Mouse (Mus musculus) midbrain, embryonic 15.5 days (tissue): Measurements from ENCODE around the gene Ptpa. TPM values are rescaled to one million over a fixed set of nuclear protein-coding genes. Genes with fewer than 3 reads are reported as not detected.
"Not testable (repeated sequence)": the region's sequence is repeated elsewhere in the genome, so short reads cannot be mapped to it uniquely, and the experiment has no call there.

ENCODE experiments used
- ATAC-seq: fragments of 200-750 bp; cut with Nextera tagmentation; replicated peaks from 2 replicates; pipeline ENCODE4 v1.8.0; 2017; ENCODE audit warnings: moderate TSS enrichment
- H3K27ac ChIP-seq: fragments of 300-500 bp; sonication (generic); 2 replicates; pipeline ENCODE4 v1.5.1; 2015; ENCODE audit warnings: mild to moderate bottlenecking, inconsistent platforms
- H3K27me3 ChIP-seq: fragments of 300-500 bp; sonication (generic); replicated peaks from 2 replicates; pipeline ENCODE4 v1.6.1; 2015; ENCODE audit warnings: inconsistent platforms
- H3K36me3 ChIP-seq: fragments of 300-500 bp; sonication (generic); replicated peaks from 2 replicates; pipeline ENCODE4 v1.6.1; 2015; ENCODE audit warnings: inconsistent platforms
- H3K4me1 ChIP-seq: fragments of 300-500 bp; sonication (generic); 2 replicates; pipeline ENCODE4 v1.6.1; 2015; ENCODE audit warnings: inconsistent platforms
- H3K4me2 ChIP-seq: fragments of 300-500 bp; sonication (generic); 2 replicates; pipeline ENCODE4 v1.6.1; 2015; ENCODE audit warnings: inconsistent platforms, mild to moderate bottlenecking, moderate library complexity
- H3K4me3 ChIP-seq: fragments of 300-500 bp; sonication (generic); 2 replicates; pipeline ENCODE4 v1.5.1; 2015; ENCODE audit warnings: mild to moderate bottlenecking, inconsistent platforms
- H3K9ac ChIP-seq: fragments of 300-500 bp; sonication (generic); 2 replicates; pipeline ENCODE4 v1.6.1; 2015; ENCODE audit warnings: mild to moderate bottlenecking, inconsistent platforms
- H3K9me3 ChIP-seq: fragments of 300-500 bp; sonication (generic); 2 replicates; pipeline ENCODE4 v1.6.1; 2016; ENCODE audit warnings: inconsistent platforms
- WGBS: fragments of 180-500 bp; shearing (Covaris S2); methylation state at CpG from one replicate; pipeline ENCODE4 v1.1.7; 2015; ENCODE audit warnings: mixed read lengths; 5-methylcytosine and 5-hydroxymethylcytosine counted together
- polyA plus RNA-seq: library from polyadenylated mRNA; unstranded; fragments of >200 nt; fragmentation: Nextera tagmentation; extraction: Ambion mirVana; gene quantifications from 2 replicates; pipeline ENCODE4 v1.2.1, GENCODE M21; 2015

Gene Ptpa
- polyA plus RNA-seq, 1 experiment from 2014 or later = 152 TPM

GRCm38 (mm10) chr2:30407778-30408177 is 8.1 kb upstream of the Ptpa start:
- no peaks in the 10 kb centered on the region for H3K27me3 ChIP-seq

GRCm38 (mm10) chr2:30408452-30409100 is 7.3 kb upstream of the Ptpa start:
- no peak overlapping the region for H3K9ac ChIP-seq
- no peaks in the 10 kb centered on the region for H3K9me3 ChIP-seq
- H3K36me3 ChIP-seq = peaks cover 33% of the 10 kb centered on the region
- no peak for ATAC-seq
- H3K4me3 ChIP-seq = no peak overlapping the region
- no peaks in the 10 kb centered on the region for H3K27me3 ChIP-seq
- H3K4me2 ChIP-seq = no peak overlapping the region
- peaks cover 9% of the 10 kb centered on the region for H3K4me1 ChIP-seq
- no peak overlapping the region for H3K27ac ChIP-seq
- WGBS = 86% methylated on average over 8 of the region's 8 CpGs

More at GRCm38 (mm10) chr2:30407778-30408177, 8.1 kb upstream of the Ptpa start:
- H3K4me1 ChIP-seq = 0 out of 2 replicates have a peak, but pooled peaks cover 1% of the 10 kb centered on the region
- no peak for ATAC-seq
- no peak overlapping the region for H3K4me2 ChIP-seq
- peaks cover 37% of the 10 kb centered on the region for H3K36me3 ChIP-seq
- no peaks in the 10 kb centered on the region for H3K9me3 ChIP-seq
- no peak overlapping the region for H3K9ac ChIP-seq
- H3K4me3 ChIP-seq = no peak overlapping the region
- WGBS = 93% methylated on average over 10 of the region's 10 CpGs
- no peak overlapping the region for H3K27ac ChIP-seq

GRCm38 (mm10) chr2:30409454-30410176 is 6.2 kb upstream of the Ptpa start:
- H3K27me3 ChIP-seq = no peaks in the 10 kb centered on the region
- H3K4me1 ChIP-seq = peaks cover 20% of the 10 kb centered on the region
- H3K9ac ChIP-seq = no peak overlapping the region
- H3K4me3 ChIP-seq = no peak overlapping the region
- WGBS = 94% methylated on average over 5 of the region's 5 CpGs
- no peak for ATAC-seq
- H3K4me2 ChIP-seq = no peak overlapping the region
- H3K9me3 ChIP-seq = no peaks in the 10 kb centered on the region
- no peak overlapping the region for H3K27ac ChIP-seq
- H3K36me3 ChIP-seq = peaks cover 30% of the 10 kb centered on the region

- WGBS = 79% methylated on average over 16 of the region's 16 CpGs
- Histone ChIP-seq H3K36me3 (peaks cover 9% of the 10 kb centered on the region; the same call in 1 of the 2 replicates), H3K27me3 (no peaks in the 10 kb centered on the region), H3K4me2 (peak overlapping the region; percentile 54; the same call in 1 of the 2 replicates), H3K4me3 (no peak overlapping the region), H3K27ac (no peak overlapping the region), H3K9ac (no peak overlapping the region), H3K9me3 (no peaks in the 10 kb centered on the region), H3K4me1 (peaks cover 40% of the 10 kb centered on the region)
- ATAC-seq = no peak
These were observed 2.5 kb upstream of the Ptpa start for GRCm38 (mm10) chr2:30413038-30413973.

- H3K27me3 ChIP-seq = no peaks in the 10 kb centered on the region
- H3K27ac ChIP-seq = no peak overlapping the region
- peak overlapping the region; percentile 55 for H3K4me3 ChIP-seq
- 88% methylated on average over 4 of the region's 4 CpGs for WGBS
- H3K4me2 ChIP-seq = peak overlapping the region; percentile 54
- H3K9ac ChIP-seq = no peak overlapping the region
- ATAC-seq = no peak
- H3K4me1 ChIP-seq = peaks cover 48% of the 10 kb centered on the region
- H3K9me3 ChIP-seq = no peaks in the 10 kb centered on the region
- peaks cover 3% of the 10 kb centered on the region; the same call in 1 of the 2 replicates for H3K36me3 ChIP-seq
These were observed 1.7 kb upstream of the Ptpa start for GRCm38 (mm10) chr2:30414101-30414500.

GRCm38 (mm10) chr2:30414681-30415080 is 1.2 kb upstream of the Ptpa start:
- Histone ChIP-seq H3K36me3 (no peaks in the 10 kb centered on the region; the same call in 1 of the 2 replicates), H3K9me3 (no peaks in the 10 kb centered on the region), H3K4me1 (peaks cover 52% of the 10 kb centered on the region), H3K27ac (peak overlapping the region; percentile 96; the same call in 1 of the 2 replicates), H3K4me3 (peak overlapping the region; percentile 55), H3K27me3 (no peaks in the 10 kb centered on the region), H3K9ac (peak overlapping the region; percentile 95), H3K4me2 (peak overlapping the region; percentile 54)
- WGBS = 42% methylated on average over 5 of the region's 5 CpGs
- peak; percentile 4; the same call in 1 of the 2 replicates for ATAC-seq

- Histone ChIP-seq H3K9me3 (no peaks in the 10 kb centered on the region), H3K27ac (peak within 1 kb of the TSS; percentile 96), H3K9ac (peak within 1 kb of the TSS; percentile 95), H3K4me2 (peak within 1 kb of the TSS; percentile 54), H3K4me1 (peaks cover 52% of the 10 kb centered on the region), H3K4me3 (peak within 1 kb of the TSS; percentile 55), H3K36me3 (no peaks in the 10 kb centered on the region), H3K27me3 (no peaks in the 10 kb centered on the region)
- ATAC-seq = peak; percentile 86
- under 1% methylated on average over 55 of the region's 58 CpGs for WGBS
These were observed 493 bp upstream of the Ptpa start, which contains the start of gene Crat for GRCm38 (mm10) chr2:30415157-30415935. TSS of gene Crat (minus strand) at chr2:30415813.

GRCm38 (mm10) chr2:30416649-30416965 is 768 bp downstream of the Ptpa start:
- 0% methylated on average over 7 of the region's 7 CpGs for WGBS
- peaks cover 52% of the 10 kb centered on the region for H3K4me1 ChIP-seq
- no peak for ATAC-seq

GRCm38 (mm10) chr2:30417154-30417553 is 1.3 kb downstream of the Ptpa start:
- H3K9me3 ChIP-seq, H3K9ac ChIP-seq, H3K27me3 ChIP-seq, H3K27ac ChIP-seq, H3K36me3 ChIP-seq, ATAC-seq: not testable (repeated sequence)
- Histone ChIP-seq H3K4me1 (peaks cover 52% of the 10 kb centered on the region), H3K4me2 (peak overlapping the region; percentile 54), H3K4me3 (peak overlapping the region; percentile 55)
- 82% methylated on average over 6 of the region's 6 CpGs for WGBS

More at GRCm38 (mm10) chr2:30416649-30416965, 768 bp downstream of the Ptpa start:
- H3K4me3 ChIP-seq = peak overlapping the region; percentile 55
- peak overlapping the region; percentile 54 for H3K4me2 ChIP-seq
- peak overlapping the region; percentile 95 for H3K9ac ChIP-seq
- H3K9me3 ChIP-seq = no peaks in the 10 kb centered on the region
- no peaks in the 10 kb centered on the region for H3K36me3 ChIP-seq
- H3K27ac ChIP-seq = peak overlapping the region; percentile 96
- H3K27me3 ChIP-seq = no peaks in the 10 kb centered on the region

GRCm38 (mm10) chr2:30417595-30418165 is 1.8 kb downstream of the Ptpa start:
- peak overlapping the region; percentile 54; the same call in 1 of the 2 replicates for H3K4me2 ChIP-seq
- H3K4me1 ChIP-seq = peaks cover 52% of the 10 kb centered on the region
- H3K9me3 ChIP-seq = no peaks in the 10 kb centered on the region
- 76% methylated on average over 5 of the region's 5 CpGs for WGBS
- H3K36me3 ChIP-seq = no peaks in the 10 kb centered on the region
- no peak for ATAC-seq
- H3K9ac ChIP-seq = no peak overlapping the region
- H3K4me3 ChIP-seq = no peak overlapping the region
- H3K27me3 ChIP-seq = no peaks in the 10 kb centered on the region
- H3K27ac ChIP-seq = no peak overlapping the region

GRCm38 (mm10) chr2:30418259-30418658 is 2.4 kb downstream of the Ptpa start:
- no peak overlapping the region for H3K27ac ChIP-seq
- WGBS = 70% methylated on average over 6 of the region's 6 CpGs
- peaks cover 46% of the 10 kb centered on the region for H3K4me1 ChIP-seq
- no peak overlapping the region for H3K4me3 ChIP-seq
- H3K27me3 ChIP-seq = no peaks in the 10 kb centered on the region
- no peaks in the 10 kb centered on the region for H3K9me3 ChIP-seq
- H3K4me2 ChIP-seq = peak overlapping the region; percentile 14; the same call in 1 of the 2 replicates
- ATAC-seq = no peak
- no peak overlapping the region for H3K9ac ChIP-seq
- H3K36me3 ChIP-seq = no peaks in the 10 kb centered on the region
